Mouse (Mus musculus): ENCODE measurements at regions not wholly inside any gene's neighbourhood (a gene's known extent, or its start where the extent isn't known, plus 50 kb on each side); places are given as distances from the start of the nearest gene placed in this dataset.

DNA sequence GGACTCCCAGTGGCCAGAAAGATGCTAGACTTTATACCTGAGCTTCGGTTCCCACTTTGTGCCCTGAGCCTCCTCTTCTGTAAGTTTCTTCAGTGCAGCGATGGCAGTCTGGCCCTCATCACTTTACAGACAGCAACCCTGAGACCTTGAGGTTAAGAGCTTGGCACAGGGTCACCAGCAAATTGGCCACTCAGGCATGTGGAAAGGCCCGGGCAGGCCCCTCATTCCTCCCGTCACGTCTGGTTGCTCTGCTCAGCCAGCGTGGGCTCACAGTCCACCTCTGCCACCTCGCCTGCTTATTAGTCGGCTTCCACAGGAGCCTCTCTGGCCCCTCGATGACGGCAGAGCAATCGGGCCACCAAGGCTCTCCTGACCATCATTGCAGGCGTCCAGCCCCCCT, 191.5 kb upstream of the Mvb12b start:
- TF ChIP-seq CTCF (IDR thresholded peaks at IDR 0.05; ENCODE audit: low read depth) (no peak), EP300 (IDR thresholded peaks at IDR 0.05; ENCODE audit: low read depth) (no peak)

Data from heart, postnatal 0 days (tissue).